Mouse (Mus musculus): ENCODE measurements at regions not wholly inside any gene's neighbourhood (a gene's known extent, or its start where the extent isn't known, plus 50 kb on each side); places are given as distances from the start of the nearest gene placed in this dataset.
A peak's percentile ranks its signal among the peaks of the same experiment; 100 is the strongest.

DNA sequence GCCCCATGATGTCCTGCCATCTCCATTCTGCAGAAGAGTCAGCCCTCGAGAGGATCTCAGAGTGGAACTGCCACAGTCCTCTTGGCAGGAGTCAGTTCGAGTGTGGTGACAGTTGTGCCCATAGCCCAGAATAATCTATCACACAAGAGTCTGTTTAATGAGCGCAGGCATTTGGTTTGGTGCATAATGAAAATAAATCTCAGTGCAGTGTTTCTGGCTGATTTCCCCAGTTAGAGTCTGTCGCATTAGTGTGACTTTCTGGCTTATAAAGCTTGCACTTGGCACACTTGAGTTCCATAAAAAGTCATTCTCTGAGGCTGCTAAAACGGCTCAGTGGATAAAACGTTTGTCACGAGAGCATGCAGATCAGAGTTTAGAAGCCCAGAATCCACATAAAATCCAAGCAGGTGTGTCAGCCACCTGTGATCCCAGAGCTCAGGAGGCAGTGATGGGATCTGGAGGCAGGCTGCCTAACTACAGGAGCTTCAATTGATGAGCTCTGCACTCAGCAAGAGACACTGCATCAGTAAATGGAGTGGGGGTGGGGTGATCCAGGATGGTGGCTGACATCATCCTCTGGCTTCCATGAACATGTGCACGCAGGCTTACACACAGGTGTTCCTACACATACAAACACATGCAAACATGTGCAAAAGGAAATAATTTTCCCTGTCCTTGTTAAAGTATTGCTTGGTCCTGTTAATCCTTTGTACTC lies 578.5 kb downstream of the Plekhb2 start:
- H3K4me1 ChIP-seq (ENCODE audit: insufficient read depth) = no peaks in the 10 kb centered on the region
- peaks cover 6% of the 10 kb centered on the region; the same call in 1 of the 2 replicates for H3K9me3 ChIP-seq (ENCODE audit: low read depth, low read length)
- no peak overlapping the region for H3K4me3 ChIP-seq (ENCODE audit: low read depth, low read length)
- ATAC-seq (ENCODE audit: insufficient read depth) (no peak), DNase-seq (no peak)
- WGBS = 75% methylated on average over 8 of the region's 8 CpGs
- H3K36me3 ChIP-seq (ENCODE audit: insufficient read depth) = no peaks in the 10 kb centered on the region
- TF ChIP-seq CTCF (IDR thresholded peaks at IDR 0.05; ENCODE audit: low read depth) = no peak
- H3K27me3 ChIP-seq (ENCODE audit: insufficient read depth, low read length) = no peaks in the 10 kb centered on the region
- no peak overlapping the region for H3K27ac ChIP-seq (ENCODE audit: low read depth)
- H3K4me2 ChIP-seq = no peak overlapping the region
- no peak overlapping the region for H3K9ac ChIP-seq

DNA sequence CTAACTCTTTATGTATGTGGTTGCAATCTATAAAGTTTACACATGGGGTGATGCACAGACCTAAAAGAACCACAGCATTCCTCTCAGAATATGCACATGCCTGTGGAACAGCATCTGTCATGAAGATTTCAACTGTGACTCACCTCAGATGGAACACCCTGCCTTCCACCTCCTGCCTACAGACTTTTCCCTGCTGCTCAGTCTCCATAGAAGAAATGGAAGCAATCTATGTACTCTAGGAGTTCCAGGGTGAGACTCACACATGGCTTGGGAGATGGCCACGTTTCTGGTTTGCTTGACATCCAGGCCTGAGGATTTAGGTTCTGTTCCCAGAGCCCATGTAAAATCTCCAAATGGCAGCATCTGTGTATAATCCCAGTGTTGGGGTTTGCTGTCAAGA lies 579.7 kb downstream of the Plekhb2 start:
- 74% methylated on average over 1 of the region's 1 CpGs for WGBS
- no peak overlapping the region for H3K4me3 ChIP-seq (ENCODE audit: low read depth, low read length)
- H3K4me1 ChIP-seq (ENCODE audit: insufficient read depth) = no peaks in the 10 kb centered on the region
- no peak overlapping the region for H3K27ac ChIP-seq (ENCODE audit: low read depth)
- no peaks in the 10 kb centered on the region for H3K36me3 ChIP-seq (ENCODE audit: insufficient read depth)
- no peak overlapping the region for H3K4me2 ChIP-seq
- DNase-seq (no peak), ATAC-seq (ENCODE audit: insufficient read depth) (no peak)
- no peak overlapping the region for H3K9ac ChIP-seq
- no peaks in the 10 kb centered on the region for H3K27me3 ChIP-seq (ENCODE audit: insufficient read depth, low read length)
- no peak for TF ChIP-seq CTCF (IDR thresholded peaks at IDR 0.05; ENCODE audit: low read depth)
- peaks cover 6% of the 10 kb centered on the region; the same call in 1 of the 2 replicates for H3K9me3 ChIP-seq (ENCODE audit: low read depth, low read length)

DNA sequence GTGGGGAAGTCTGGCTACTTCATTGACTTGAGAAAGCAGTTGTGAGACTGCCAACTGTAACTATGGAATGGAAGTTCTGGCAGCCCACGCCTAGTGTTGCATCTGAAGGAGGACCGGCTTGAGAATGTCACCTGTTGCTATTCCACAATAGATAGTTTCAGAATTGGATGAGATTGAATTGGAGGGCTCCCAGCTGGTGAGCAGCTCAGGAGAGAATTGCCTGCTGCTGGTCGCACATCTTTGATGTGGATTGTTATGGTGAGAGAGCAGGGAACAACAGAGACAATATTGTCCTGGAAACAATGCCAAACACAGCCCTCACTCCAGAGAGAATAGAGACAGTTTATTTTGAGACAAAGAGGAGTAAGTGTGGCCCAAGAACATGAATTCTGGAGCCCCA lies 585.9 kb downstream of the Plekhb2 start:
- Histone ChIP-seq H3K36me3 (ENCODE audit: insufficient read depth) (no peaks in the 10 kb centered on the region), H3K4me2 (no peak overlapping the region), H3K9me3 (ENCODE audit: low read depth, low read length) (peaks cover 6% of the 10 kb centered on the region; the same call in 1 of the 2 replicates), H3K4me3 (ENCODE audit: low read depth, low read length) (no peak overlapping the region), H3K4me1 (ENCODE audit: insufficient read depth) (no peaks in the 10 kb centered on the region), H3K27me3 (ENCODE audit: insufficient read depth, low read length) (no peaks in the 10 kb centered on the region), H3K27ac (ENCODE audit: low read depth) (no peak overlapping the region), H3K9ac (no peak overlapping the region)
- ATAC-seq (ENCODE audit: insufficient read depth) (no peak), DNase-seq (no peak)
- no peak for TF ChIP-seq CTCF (IDR thresholded peaks at IDR 0.05; ENCODE audit: low read depth)
- 90% methylated on average over 3 of the region's 3 CpGs for WGBS

GRCm38 (mm10) chr1:35447345-35447744 lies 597.6 kb downstream of the Plekhb2 start:
- ATAC-seq (ENCODE audit: insufficient read depth) = no peak
- Histone ChIP-seq H3K4me2 (no peak overlapping the region), H3K27ac (ENCODE audit: low read depth) (no peak overlapping the region), H3K36me3 (ENCODE audit: insufficient read depth) (no peaks in the 10 kb centered on the region), H3K27me3 (ENCODE audit: insufficient read depth, low read length) (no peaks in the 10 kb centered on the region), H3K4me3 (ENCODE audit: low read depth, low read length) (no peak overlapping the region), H3K9me3 (ENCODE audit: low read depth, low read length) (no peaks in the 10 kb centered on the region), H3K4me1 (ENCODE audit: insufficient read depth) (no peaks in the 10 kb centered on the region), H3K9ac (no peak overlapping the region)
- DNase-seq = no peak
- 0 out of 2 replicates have a peak, but pooled peaks have one; percentile 8 for TF ChIP-seq CTCF (IDR thresholded peaks at IDR 0.05; ENCODE audit: low read depth)

DNA sequence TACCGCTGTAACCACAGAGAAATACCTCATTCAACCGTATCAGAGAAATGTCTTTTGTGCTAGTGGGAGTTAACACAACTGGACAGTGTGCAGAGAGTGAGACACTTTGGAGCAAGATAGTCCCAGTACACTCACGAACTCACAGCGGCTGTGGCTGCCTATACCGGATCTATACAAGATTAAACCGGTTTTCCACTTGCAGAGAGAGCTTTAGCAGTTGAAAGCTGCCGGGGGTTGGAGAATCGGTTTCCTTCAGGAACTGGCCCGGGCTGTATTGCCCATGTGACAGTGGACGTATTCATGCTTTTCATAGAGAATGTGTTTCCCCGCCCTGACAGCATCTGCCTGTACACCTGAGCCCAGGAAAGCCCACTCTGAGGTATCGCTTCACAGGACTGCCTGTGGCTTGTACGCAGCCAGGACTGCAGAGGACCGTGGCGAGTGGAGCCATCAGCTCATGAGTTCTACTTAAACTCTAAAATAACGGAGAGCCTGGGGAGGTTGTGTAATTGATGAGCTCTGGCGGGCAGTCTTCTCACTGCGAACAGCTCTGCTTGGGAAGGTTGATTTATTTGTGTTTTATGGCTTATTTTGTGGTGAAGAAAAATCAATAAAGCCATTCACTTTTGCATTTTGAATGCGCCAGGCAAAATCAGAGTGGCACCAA lies 602.8 kb downstream of the Plekhb2 start:
- DNase-seq (no peak), ATAC-seq (ENCODE audit: insufficient read depth) (no peak)
- Histone ChIP-seq H3K4me1 (ENCODE audit: insufficient read depth) (no peaks in the 10 kb centered on the region), H3K27ac (ENCODE audit: low read depth) (no peak overlapping the region), H3K4me2 (no peak overlapping the region), H3K9me3 (ENCODE audit: low read depth, low read length) (no peaks in the 10 kb centered on the region), H3K27me3 (ENCODE audit: insufficient read depth, low read length) (no peaks in the 10 kb centered on the region), H3K4me3 (ENCODE audit: low read depth, low read length) (no peak overlapping the region), H3K9ac (no peak overlapping the region), H3K36me3 (ENCODE audit: insufficient read depth) (no peaks in the 10 kb centered on the region)
- WGBS = 79% methylated on average over 19 of the region's 19 CpGs
- TF ChIP-seq CTCF (IDR thresholded peaks at IDR 0.05; ENCODE audit: low read depth) = no peak

DNA sequence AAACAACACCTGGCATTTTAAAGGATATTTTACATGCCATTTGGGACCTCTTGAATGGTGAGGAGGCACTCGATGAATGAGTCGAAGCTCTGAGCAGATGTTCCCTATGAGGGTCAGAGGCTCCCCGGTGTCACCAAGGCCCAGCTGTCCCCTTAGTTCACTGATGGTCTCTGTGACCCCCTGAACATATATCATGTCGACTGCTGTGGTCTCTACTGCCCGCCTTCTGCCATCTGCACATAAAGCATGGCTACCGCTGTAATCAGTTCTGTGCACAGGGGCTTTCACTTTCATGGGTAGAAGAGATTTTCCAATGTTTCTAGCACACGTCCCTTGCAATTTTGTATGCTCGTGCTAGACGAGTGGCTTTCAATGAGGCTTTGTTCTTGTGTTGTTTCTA lies 607.8 kb downstream of the Plekhb2 start:
- Histone ChIP-seq H3K36me3 (ENCODE audit: insufficient read depth) (no peaks in the 10 kb centered on the region), H3K27ac (ENCODE audit: low read depth) (no peak overlapping the region), H3K4me3 (ENCODE audit: low read depth, low read length) (no peak overlapping the region), H3K27me3 (ENCODE audit: insufficient read depth, low read length) (no peaks in the 10 kb centered on the region), H3K4me2 (no peak overlapping the region), H3K4me1 (ENCODE audit: insufficient read depth) (no peaks in the 10 kb centered on the region), H3K9ac (no peak overlapping the region), H3K9me3 (ENCODE audit: low read depth, low read length) (no peaks in the 10 kb centered on the region)
- 63% methylated on average over 9 of the region's 9 CpGs for WGBS
- ATAC-seq (ENCODE audit: insufficient read depth) = no peak
- no peak for DNase-seq
- no peak for TF ChIP-seq CTCF (IDR thresholded peaks at IDR 0.05; ENCODE audit: low read depth)

DNA sequence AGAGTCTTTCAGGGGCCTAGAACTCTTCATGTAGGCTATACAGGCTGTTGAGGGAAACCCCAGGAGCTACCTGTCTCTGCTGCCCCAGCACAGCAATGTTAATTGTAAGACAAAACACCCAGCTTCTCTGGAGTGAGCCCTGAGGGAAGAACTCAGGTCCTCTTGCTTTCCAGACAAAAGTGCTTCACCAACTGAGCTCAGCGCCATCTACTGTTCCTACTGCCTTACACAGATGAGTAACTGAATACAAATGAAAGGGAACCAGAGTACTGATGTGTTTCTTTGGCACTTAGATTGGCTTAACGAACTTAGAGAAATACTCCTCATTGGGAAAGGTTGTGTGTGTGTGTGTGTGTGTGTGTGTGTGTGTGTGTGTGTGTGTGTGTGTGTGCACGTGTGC lies 603.1 kb upstream of the Hs6st1 start:
- peak; percentile 22; the same call in 1 of the 2 replicates for TF ChIP-seq CTCF (IDR thresholded peaks at IDR 0.05; ENCODE audit: low read depth)
- Histone ChIP-seq H3K4me1 (ENCODE audit: insufficient read depth) (no peaks in the 10 kb centered on the region), H3K9ac (no peak overlapping the region), H3K9me3 (ENCODE audit: low read depth, low read length) (no peaks in the 10 kb centered on the region), H3K36me3 (ENCODE audit: insufficient read depth) (no peaks in the 10 kb centered on the region), H3K27me3 (ENCODE audit: insufficient read depth, low read length) (no peaks in the 10 kb centered on the region), H3K4me3 (ENCODE audit: low read depth, low read length) (no peak overlapping the region), H3K4me2 (no peak overlapping the region), H3K27ac (ENCODE audit: low read depth) (no peak overlapping the region)
- 66% methylated on average over 3 of the region's 3 CpGs for WGBS
- ATAC-seq (ENCODE audit: insufficient read depth) (no peak), DNase-seq (peak; percentile 34)

All from lung, embryonic 14.5 days (tissue).